Mouse (Mus musculus) liver, postnatal 0 days (tissue): Measurements from ENCODE around the gene Ipo5. TPM values are rescaled to one million over a fixed set of nuclear protein-coding genes. Genes with fewer than 3 reads are reported as not detected.
A peak's percentile ranks its signal among the peaks of the same experiment; 100 is the strongest.

Experiments
- ATAC-seq: fragments of 200-750 bp; cut with Nextera tagmentation; 2 replicates; pipeline ENCODE4 v1.8.0; 2017; ENCODE audit warnings: mild to moderate bottlenecking, moderate library complexity
- DNase-seq: peaks from one replicate; pipeline ENCODE4 v3.0.0-alpha.2; 2016
- H3K27ac ChIP-seq: fragments of 300-500 bp; sonication (generic); 2 replicates; pipeline ENCODE4 v1.5.1; 2014; ENCODE audit warnings: antibody characterized with exemption, moderate library complexity, mild to moderate bottlenecking, low read depth
- H3K27me3 ChIP-seq: fragments of 300-500 bp; sonication (generic); 2 replicates; pipeline ENCODE4 v1.6.1; 2014; ENCODE audit warnings: low read length, control low read depth, mixed read lengths; ENCODE audit not compliant: insufficient read depth
- H3K36me3 ChIP-seq: fragments of 300-500 bp; sonication (generic); replicated peaks from 2 replicates; pipeline ENCODE4 v1.6.1; 2014; ENCODE audit warnings: mild to moderate bottlenecking, control low read depth, low read length, moderate library complexity, mixed read lengths; ENCODE audit not compliant: insufficient read depth
- H3K4me1 ChIP-seq: fragments of 300-500 bp; sonication (generic); 2 replicates; pipeline ENCODE4 v1.6.1; 2014; ENCODE audit warnings: antibody characterized with exemption, mild to moderate bottlenecking, control low read depth; ENCODE audit not compliant: insufficient read depth
- H3K4me2 ChIP-seq: fragments of 300-500 bp; sonication (generic); 2 replicates; pipeline ENCODE4 v1.6.1; 2014; ENCODE audit warnings: low read depth, mild to moderate bottlenecking, low read length, moderate library complexity, mixed read lengths
- H3K4me3 ChIP-seq: fragments of 300-500 bp; sonication (generic); 2 replicates; pipeline ENCODE4 v1.5.1; 2014; ENCODE audit warnings: low read depth, low read length
- H3K9ac ChIP-seq: fragments of 300-500 bp; sonication (generic); replicated peaks from 2 replicates; pipeline ENCODE4 v1.6.1; 2014; ENCODE audit warnings: mild to moderate bottlenecking, moderate library complexity
- H3K9me3 ChIP-seq: fragments of 300-500 bp; sonication (generic); 2 replicates; pipeline ENCODE4 v1.6.1; 2016; ENCODE audit warnings: mild to moderate bottlenecking, control low read depth, low read length, mixed read lengths
- CTCF ChIP-seq: sonication (generic); IDR thresholded peaks from 2 replicates; pipeline ENCODE4 v1.5.1; 2016; ENCODE audit warnings: antibody characterized with exemption, low read depth
- EP300 ChIP-seq: IDR thresholded peaks from 2 replicates; pipeline ENCODE4 v1.6.1; 2016; ENCODE audit warnings: antibody characterized with exemption, low read depth, mild to moderate bottlenecking
- WGBS: fragments of 180-500 bp; shearing (Covaris S2); extraction: QIAGEN DNeasy Blood & Tissue Kit; methylation state at CpG from one replicate; pipeline ENCODE4 v1.1.7; 2014; ENCODE audit not compliant: insufficient replicate concordance; 5-methylcytosine and 5-hydroxymethylcytosine counted together
- polyA plus RNA-seq: library from polyadenylated mRNA; unstranded; fragments of >200 nt; fragmentation: Nextera tagmentation; extraction: Ambion mirVana; gene quantifications from 2 replicates; pipeline ENCODE4 v1.2.1, GENCODE M21; 2015

Ipo5 gene
- polyA plus RNA-seq, 1 experiment from 2014 or later: 17.3 TPM

GRCm38 (mm10) chr14:120870736-120871135 lies 40.3 kb upstream of the Ipo5 start:
- ATAC-seq: no peak
- no peak overlapping the region for H3K9ac ChIP-seq

DNA sequence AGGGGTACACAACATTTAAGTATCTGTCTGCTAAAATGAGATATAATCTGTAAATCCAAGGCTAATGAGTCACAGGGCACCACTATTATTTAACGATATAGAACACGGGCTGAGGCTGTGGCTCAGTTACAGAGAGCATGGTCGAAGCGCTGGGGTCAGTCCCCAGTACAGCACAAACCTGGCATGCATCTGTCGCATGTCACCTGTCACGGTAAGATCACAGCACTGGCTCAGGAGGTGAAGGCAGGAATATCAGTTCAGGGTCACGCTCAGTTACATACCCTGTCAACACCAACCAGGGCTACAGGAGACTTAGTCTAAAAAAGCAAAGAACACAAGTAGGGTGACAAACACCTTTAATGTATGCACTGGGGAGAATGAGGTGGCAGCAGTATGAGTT lies 36.6 kb upstream of the Ipo5 start:
- TF ChIP-seq CTCF: no peak
- no peak for TF ChIP-seq EP300

More at GRCm38 (mm10) chr14:120870736-120871135, 40.3 kb upstream of the Ipo5 start:
- Histone ChIP-seq H3K4me1 (no peaks in the 10 kb centered on the region), H3K36me3 (no peaks in the 10 kb centered on the region), H3K27ac (no peak overlapping the region), H3K4me2 (no peak overlapping the region), H3K27me3 (no peaks in the 10 kb centered on the region), H3K9me3 (no peaks in the 10 kb centered on the region), H3K4me3 (no peak overlapping the region)
- WGBS: 75% methylated on average over 5 of the region's 5 CpGs
- TF ChIP-seq EP300: no peak
- TF ChIP-seq CTCF: no peak
- no peak for DNase-seq

GRCm38 (mm10) chr14:120875144-120875543 lies 35.9 kb upstream of the Ipo5 start:
- H3K4me2 ChIP-seq: no peak overlapping the region
- no peak overlapping the region for H3K4me3 ChIP-seq
- H3K9ac ChIP-seq: no peak overlapping the region
- DNase-seq: peak; percentile 21
- no peak for ATAC-seq
- H3K27me3 ChIP-seq: no peaks in the 10 kb centered on the region
- TF ChIP-seq CTCF: peak; percentile 45
- no peak for TF ChIP-seq EP300
- 0 out of 2 replicates have a peak, but pooled peaks cover 2% of the 10 kb centered on the region for H3K4me1 ChIP-seq
- no peak overlapping the region for H3K27ac ChIP-seq
- no peaks in the 10 kb centered on the region for H3K36me3 ChIP-seq
- 56% methylated on average over 9 of the region's 9 CpGs for whole genome bisulfite sequencing
- no peaks in the 10 kb centered on the region for H3K9me3 ChIP-seq

More for the DNA sequence above, 36.6 kb upstream of the Ipo5 start:
- Histone ChIP-seq H3K36me3 (no peaks in the 10 kb centered on the region), H3K9me3 (no peaks in the 10 kb centered on the region), H3K27ac (no peak overlapping the region), H3K27me3 (no peaks in the 10 kb centered on the region), H3K4me1 (0 out of 2 replicates have a peak, but pooled peaks cover 2% of the 10 kb centered on the region), H3K4me2 (no peak overlapping the region), H3K4me3 (no peak overlapping the region), H3K9ac (no peak overlapping the region)
- DNase-seq (no peak), ATAC-seq (no peak)
- WGBS: 76% methylated on average over 7 of the region's 7 CpGs

GRCm38 (mm10) chr14:120875811-120876388 lies 35.1 kb upstream of the Ipo5 start:
- H3K9ac ChIP-seq: no peak overlapping the region
- no peak overlapping the region for H3K4me3 ChIP-seq

GRCm38 (mm10) chr14:120877147-120877546 lies 33.9 kb upstream of the Ipo5 start:
- ATAC-seq (no peak), DNase-seq (no peak)
- TF ChIP-seq EP300 (no peak), CTCF (no peak)
- H3K4me2 ChIP-seq: no peak overlapping the region
- H3K9me3 ChIP-seq: no peaks in the 10 kb centered on the region
- no peak overlapping the region for H3K4me3 ChIP-seq
- H3K9ac ChIP-seq: no peak overlapping the region
- 0 out of 2 replicates have a peak, but pooled peaks cover 2% of the 10 kb centered on the region for H3K4me1 ChIP-seq
- no peaks in the 10 kb centered on the region for H3K27me3 ChIP-seq
- WGBS: 26% methylated on average over 10 of the region's 10 CpGs
- H3K27ac ChIP-seq: 0 out of 2 replicates have a peak overlapping the region, but pooled peaks have one; percentile 16
- no peaks in the 10 kb centered on the region for H3K36me3 ChIP-seq

More at GRCm38 (mm10) chr14:120875811-120876388, 35.1 kb upstream of the Ipo5 start:
- Histone ChIP-seq H3K36me3 (no peaks in the 10 kb centered on the region), H3K27me3 (no peaks in the 10 kb centered on the region), H3K9me3 (no peaks in the 10 kb centered on the region), H3K27ac (no peak overlapping the region), H3K4me2 (no peak overlapping the region), H3K4me1 (0 out of 2 replicates have a peak, but pooled peaks cover 2% of the 10 kb centered on the region)
- WGBS: 55% methylated on average over 16 of the region's 16 CpGs
- TF ChIP-seq CTCF (no peak), EP300 (no peak)
- DNase-seq (no peak), ATAC-seq (no peak)

DNA sequence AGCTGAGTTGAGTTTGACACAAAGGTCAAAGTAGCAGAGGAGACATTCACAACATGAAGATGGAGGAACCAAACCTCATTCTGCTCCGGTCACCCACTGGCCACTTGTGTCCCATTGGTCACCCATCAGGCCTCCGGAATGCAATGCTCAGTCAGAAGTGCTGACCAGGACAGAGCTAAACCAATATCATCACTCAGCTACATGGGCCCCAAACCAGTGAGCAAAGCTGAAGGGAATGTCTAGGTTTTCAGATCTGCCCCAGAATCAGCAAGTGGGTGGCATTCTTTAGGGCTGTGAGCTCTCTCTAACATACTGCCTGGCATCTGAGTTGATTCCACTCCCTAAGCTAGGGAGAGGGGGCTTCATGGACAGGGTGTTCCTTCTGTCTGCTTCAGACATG lies 32.0 kb upstream of the Ipo5 start:
- ATAC-seq: no peak
- 80% methylated on average over 2 of the region's 2 CpGs for WGBS

More for the DNA sequence above, 32.0 kb upstream of the Ipo5 start:
- no peak overlapping the region for H3K4me3 ChIP-seq
- no peak overlapping the region for H3K27ac ChIP-seq
- H3K36me3 ChIP-seq: no peaks in the 10 kb centered on the region
- H3K27me3 ChIP-seq: no peaks in the 10 kb centered on the region
- TF ChIP-seq EP300: no peak
- H3K4me1 ChIP-seq: 0 out of 2 replicates have a peak, but pooled peaks cover 2% of the 10 kb centered on the region
- no peaks in the 10 kb centered on the region for H3K9me3 ChIP-seq
- no peak for DNase-seq
- H3K9ac ChIP-seq: no peak overlapping the region
- H3K4me2 ChIP-seq: no peak overlapping the region
